Mouse (Mus musculus): Measurements from ENCODE around the gene Gbe1. TPM values are rescaled to one million over a fixed set of nuclear protein-coding genes. Genes with fewer than 3 reads are reported as not detected.

Gbe1 gene
- total RNA-seq, 1 experiment: 4.4 TPM

DNA sequence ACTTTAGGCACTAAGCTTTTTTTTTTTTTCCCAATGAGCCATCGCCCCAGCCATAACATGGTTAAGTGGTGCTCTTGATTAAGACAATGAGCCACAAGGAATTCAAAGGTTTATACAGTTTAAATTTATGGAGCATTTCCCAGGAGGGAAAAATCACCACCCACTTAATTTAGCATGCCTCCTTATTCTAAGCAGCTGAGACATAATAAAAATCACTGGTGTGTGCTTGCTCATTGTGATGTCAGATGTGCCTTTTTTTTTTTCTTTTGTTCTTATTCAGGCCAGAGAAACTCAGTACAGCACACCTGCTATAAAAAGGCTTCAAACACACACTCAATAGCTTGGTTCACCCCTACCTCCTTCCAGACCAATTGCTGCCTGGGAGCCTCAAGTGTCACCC, 303.9 kb downstream of the Gbe1 start:
- no peak overlapping the region for H3K4me3 ChIP-seq (ENCODE audit: insufficient read depth in 1 of 2, low read depth in 1 of 2, low read length in 2 of 2, poor library complexity in 1 of 2, severe bottlenecking in 1 of 2)
- TF ChIP-seq ZNF384 (IDR thresholded peaks at IDR 0.05; ENCODE audit: low read depth, low read length) (no peak), HCFC1 (IDR thresholded peaks at IDR 0.05; ENCODE audit: borderline replicate concordance, insufficient read depth, low read length) (no peak), CHD2 (IDR thresholded peaks at IDR 0.05; ENCODE audit: low read depth, low read length) (no peak), ZC3H11A (IDR thresholded peaks at IDR 0.05; ENCODE audit: borderline replicate concordance, low read depth, low read length) (no peak), MAFK (IDR thresholded peaks at IDR 0.05; ENCODE audit: insufficient read depth, low read depth, low read length) (no peak)
- no peak overlapping the region for H3K9ac ChIP-seq (ENCODE audit: insufficient read depth, low read depth, low read length, poor library complexity, severe bottlenecking)
- no peaks in the 10 kb centered on the region for H3K4me1 ChIP-seq (ENCODE audit: control insufficient read depth in 2 of 2, insufficient read depth in 2 of 2, low read length in 2 of 2, poor library complexity in 1 of 2)
- DNase-seq (ENCODE audit: low read depth, low spot score): no peak
- in situ Hi-C loops (cut with MboI; ENCODE audit: low sequenced_read_pairs in 2 of 2, unreplicated experiment in 2 of 2): no loop called here
- no peak overlapping the region for H3K27ac ChIP-seq (ENCODE audit: insufficient read depth, low read depth, low read length, poor library complexity, severe bottlenecking)
- no peaks in the 10 kb centered on the region for H3K36me3 ChIP-seq (ENCODE audit: control insufficient read depth, insufficient read depth, low read length, poor library complexity, severe bottlenecking)
- H3K9me3 ChIP-seq (ENCODE audit: control insufficient read depth, insufficient read depth, low read depth, low read length): 0 out of 2 replicates have a peak, but pooled peaks cover 1% of the 10 kb centered on the region

DNA sequence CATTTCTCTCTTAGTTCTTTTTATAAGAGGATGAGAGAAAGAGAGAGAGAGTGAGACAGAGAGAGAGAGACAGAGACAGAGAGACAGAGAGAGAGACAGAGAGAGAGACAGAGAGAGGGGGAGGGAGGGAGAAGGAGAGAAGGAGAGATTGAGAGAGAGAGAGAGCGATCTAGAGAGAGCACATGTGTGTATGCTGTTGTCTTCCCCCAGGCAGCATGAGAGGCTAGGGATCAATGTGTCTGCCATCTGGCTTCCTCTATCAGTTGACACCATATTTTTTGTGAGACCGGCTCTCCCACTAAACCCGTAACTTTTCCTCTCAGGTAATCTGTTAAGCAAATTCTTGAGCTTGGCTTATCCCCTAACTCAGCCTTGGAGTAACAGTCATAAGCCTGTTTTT, 304.4 kb downstream of the Gbe1 start:
- 0 out of 2 replicates have a peak, but pooled peaks cover 1% of the 10 kb centered on the region for H3K9me3 ChIP-seq (ENCODE audit: control insufficient read depth, insufficient read depth, low read depth, low read length)
- no peak overlapping the region for H3K9ac ChIP-seq (ENCODE audit: insufficient read depth, low read depth, low read length, poor library complexity, severe bottlenecking)
- in situ Hi-C loops (cut with MboI; ENCODE audit: low sequenced_read_pairs in 2 of 2, unreplicated experiment in 2 of 2): no loop called here
- TF ChIP-seq ZC3H11A (IDR thresholded peaks at IDR 0.05; ENCODE audit: borderline replicate concordance, low read depth, low read length): no peak
- TF ChIP-seq MAFK (IDR thresholded peaks at IDR 0.05; ENCODE audit: insufficient read depth, low read depth, low read length): no peak
- no peak for TF ChIP-seq HCFC1 (IDR thresholded peaks at IDR 0.05; ENCODE audit: borderline replicate concordance, insufficient read depth, low read length)
- DNase-seq (ENCODE audit: low read depth, low spot score): no peak
- no peaks in the 10 kb centered on the region for H3K36me3 ChIP-seq (ENCODE audit: control insufficient read depth, insufficient read depth, low read length, poor library complexity, severe bottlenecking)
- no peaks in the 10 kb centered on the region for H3K4me1 ChIP-seq (ENCODE audit: control insufficient read depth in 2 of 2, insufficient read depth in 2 of 2, low read length in 2 of 2, poor library complexity in 1 of 2)
- no peak overlapping the region for H3K4me3 ChIP-seq (ENCODE audit: insufficient read depth in 1 of 2, low read depth in 1 of 2, low read length in 2 of 2, poor library complexity in 1 of 2, severe bottlenecking in 1 of 2)
- no peak overlapping the region for H3K27ac ChIP-seq (ENCODE audit: insufficient read depth, low read depth, low read length, poor library complexity, severe bottlenecking)
